Mouse (Mus musculus) cerebellum, adult 11 months (tissue): ENCODE data around the gene Ccdc33.

Experiments used
- DNase-seq: peaks from one replicate; pipeline ENCODE4 v3.0.0; 2022

The Ccdc33 gene

GRCm38 (mm10) chr9:58128926-58129413, 10.3 kb upstream of the Ccdc33 start:
- no peak for DNase-seq

GRCm38 (mm10) chr9:58125811-58126210, 7.2 kb upstream of the Ccdc33 start:
- DNase-seq, result no peak

- DNase-seq, result no peak
Observed at GRCm38 (mm10) chr9:58125085-58125484, 6.5 kb upstream of the Ccdc33 start.

GRCm38 (mm10) chr9:58116024-58116651, 2.5 kb downstream of the Ccdc33 start:
- DNase-seq, result no peak

- no peak for DNase-seq
Observed at GRCm38 (mm10) chr9:58115297-58115925, 3.2 kb downstream of the Ccdc33 start.

GRCm38 (mm10) chr9:58114019-58114418, 4.6 kb downstream of the Ccdc33 start:
- no peak for DNase-seq

- no peak for DNase-seq
Observed at GRCm38 (mm10) chr9:58113279-58113884, 5.2 kb downstream of the Ccdc33 start.

- DNase-seq, result no peak
Observed at GRCm38 (mm10) chr9:58112866-58113278, 5.8 kb downstream of the Ccdc33 start.

- no peak for DNase-seq
Observed at GRCm38 (mm10) chr9:58112321-58112751, 6.3 kb downstream of the Ccdc33 start.

GRCm38 (mm10) chr9:58111431-58111830, 7.2 kb downstream of the Ccdc33 start:
- DNase-seq, result peak; percentile 80

- peak; percentile 46 for DNase-seq
Observed at GRCm38 (mm10) chr9:58110787-58111186, 7.8 kb downstream of the Ccdc33 start.

GRCm38 (mm10) chr9:58107494-58107893, 11.1 kb downstream of the Ccdc33 start:
- DNase-seq, result no peak

GRCm38 (mm10) chr9:58105595-58106169, 12.9 kb downstream of the Ccdc33 start:
- no peak for DNase-seq

GRCm38 (mm10) chr9:58103647-58104046, 15.0 kb downstream of the Ccdc33 start:
- DNase-seq, result no peak

- no peak for DNase-seq
Observed at GRCm38 (mm10) chr9:58102013-58102412, 16.6 kb downstream of the Ccdc33 start.

- no peak for DNase-seq
Observed at GRCm38 (mm10) chr9:58099836-58100565, 18.6 kb downstream of the Ccdc33 start.

GRCm38 (mm10) chr9:58096629-58097301, 21.9 kb downstream of the Ccdc33 start:
- DNase-seq, result peak; percentile 42

GRCm38 (mm10) chr9:58095977-58096376, 22.6 kb downstream of the Ccdc33 start:
- no peak for DNase-seq

- DNase-seq, result no peak
Observed at GRCm38 (mm10) chr9:58093776-58094175, 24.8 kb downstream of the Ccdc33 start.

GRCm38 (mm10) chr9:58092581-58093269, 25.9 kb downstream of the Ccdc33 start:
- peak; percentile 94 for DNase-seq

- no peak for DNase-seq
Observed at GRCm38 (mm10) chr9:58091623-58092425, 26.8 kb downstream of the Ccdc33 start.
